Mouse (Mus musculus) CD8-positive naive resting alpha-beta T cell, adult 2 months (primary cell): ENCODE results near the gene Tas2r116.

Experiments
- DNase-seq, 2 experiments: peaks; one replicate each; pipeline ENCODE4 v3.0.0; 2022; ENCODE audit warnings: low read depth in 2 of 2, low spot score in 2 of 2

Tas2r116 gene

DNA sequence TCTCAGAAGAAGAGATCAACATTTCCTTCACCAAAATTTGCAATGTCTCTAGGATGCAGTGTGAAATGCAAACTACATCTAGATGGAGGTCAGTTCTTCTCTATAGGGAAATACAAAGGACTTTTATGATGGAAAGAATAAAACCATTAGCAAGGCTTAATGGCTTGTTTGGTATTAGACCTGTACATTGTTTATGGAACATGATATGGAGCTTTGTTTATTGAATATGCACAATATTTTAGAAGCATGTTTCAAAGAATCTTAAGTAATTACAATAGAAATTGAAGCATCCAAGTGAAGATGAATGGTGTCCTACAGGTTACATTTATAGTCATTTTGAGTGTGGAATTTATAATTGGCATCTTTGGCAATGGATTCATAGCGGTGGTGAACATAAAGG, at the start of gene Tas2r116:
Gene Tas2r116 (plus strand): TSS at position 301 of the 400 bp plus-strand sequence.
- no peak for DNase-seq

- no peak for DNase-seq
These were observed 8.4 kb upstream of the Tas2r116 start, which contains the start of gene Tas2r123 for GRCm38 (mm10) chr6:132846842-132847241. Tas2r123 (plus strand) TSS chr6:132847142.

DNA sequence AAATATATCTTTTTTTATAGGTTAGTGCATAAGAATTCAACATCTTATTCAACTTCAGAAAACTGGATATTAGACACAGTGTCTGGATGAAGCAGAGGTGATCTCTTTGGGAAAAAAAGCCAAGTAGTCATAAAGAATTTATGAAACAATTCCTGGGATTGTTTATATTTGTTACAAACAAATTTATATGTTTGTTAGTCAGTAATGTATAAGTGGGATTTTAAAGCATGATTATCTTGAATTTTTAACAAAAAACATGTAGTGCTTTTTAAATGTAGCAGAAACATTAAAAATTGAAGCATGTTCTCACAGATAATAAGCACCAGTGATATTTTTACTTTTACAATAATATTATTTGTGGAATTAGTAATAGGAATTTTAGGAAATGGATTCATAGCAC, 12.5 kb downstream of the Tas2r116 start, which contains the start of gene Tas2r110:
Gene Tas2r110 (plus strand): TSS at position 301 of the 400 bp plus-strand sequence.
- DNase-seq, result no peak

GRCm38 (mm10) chr6:132892711-132893110, 37.5 kb downstream of the Tas2r116 start, which contains the start of gene Tas2r113:
Tas2r113 (plus strand) TSS chr6:132893011.
- DNase-seq, result no peak
